Mouse (Mus musculus) liver, adult (tissue): ENCODE measurements around the gene Kif21b.

ENCODE experiments used
- GATA4 ChIP-seq: IDR thresholded peaks from 2 replicates; pipeline ENCODE4 v1.6.1; 2014; ENCODE audit warnings: mild to moderate bottlenecking, low read length; ENCODE audit not compliant: insufficient replicate concordance

The Kif21b gene

DNA sequence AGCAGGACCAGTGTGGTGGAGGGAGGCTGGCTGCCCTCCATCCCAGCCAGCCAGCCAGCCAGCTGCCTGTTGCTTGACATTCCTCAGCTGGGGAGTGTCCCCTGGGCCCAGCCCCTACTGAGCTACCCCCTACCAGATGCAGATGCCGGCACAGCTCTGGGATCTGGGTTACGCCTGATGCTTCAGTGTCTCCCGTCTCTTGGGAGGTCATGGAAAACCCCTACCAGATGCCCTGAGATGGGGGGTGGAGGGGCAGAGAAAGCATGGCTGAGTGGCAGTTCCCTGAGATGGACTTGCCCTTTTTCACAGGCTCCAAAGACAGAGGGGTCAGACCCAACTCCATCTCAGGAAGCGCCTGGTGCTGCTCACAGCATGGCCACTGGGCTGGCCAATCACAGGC, 5.4 kb downstream of the Kif21b start:
- no peak for TF ChIP-seq GATA4

DNA sequence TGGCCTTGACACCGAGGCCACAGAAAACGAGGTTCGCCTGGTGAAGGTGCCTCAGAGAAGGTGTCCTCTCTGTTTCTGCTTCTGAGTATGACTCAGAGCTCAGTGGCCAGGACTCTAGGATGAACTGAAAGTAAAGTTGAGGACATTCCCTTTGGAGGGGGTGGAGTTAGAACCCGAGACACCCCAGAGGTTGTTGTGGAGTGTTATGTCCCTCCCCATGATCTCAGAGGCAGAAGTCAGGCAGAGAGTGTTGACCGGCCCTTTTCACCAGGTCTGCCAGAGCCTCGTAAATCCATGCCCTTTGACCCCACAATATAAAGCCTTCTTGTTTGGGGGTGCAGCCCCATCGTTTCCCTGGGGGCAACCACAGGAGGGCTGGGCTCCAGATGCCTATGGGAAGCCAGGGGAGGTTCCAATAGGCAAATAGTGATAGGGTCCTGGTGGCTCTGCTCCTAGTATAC, 5.9 kb downstream of the Kif21b start:
- TF ChIP-seq GATA4: no peak

DNA sequence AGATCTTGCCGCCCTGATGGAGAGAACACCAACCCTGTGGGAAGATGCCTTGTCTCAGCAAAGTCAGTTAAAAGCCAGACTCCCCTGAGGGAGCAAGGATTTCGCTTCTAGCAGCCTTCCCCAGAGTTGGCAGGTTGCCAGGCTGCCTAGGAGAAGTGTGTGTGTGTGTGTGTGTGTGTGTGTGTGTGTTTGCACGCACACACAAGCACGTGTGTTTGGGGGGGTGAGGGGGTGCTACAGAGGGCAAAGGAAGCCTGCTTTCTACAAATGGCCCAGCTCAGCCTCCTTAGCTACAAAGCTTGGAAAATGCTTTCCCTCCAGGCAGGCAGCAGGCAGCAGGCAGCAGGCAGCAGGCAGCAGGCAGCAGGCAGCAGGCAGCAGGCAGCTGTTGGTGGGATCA, 6.4 kb downstream of the Kif21b start:
- no peak for TF ChIP-seq GATA4

DNA sequence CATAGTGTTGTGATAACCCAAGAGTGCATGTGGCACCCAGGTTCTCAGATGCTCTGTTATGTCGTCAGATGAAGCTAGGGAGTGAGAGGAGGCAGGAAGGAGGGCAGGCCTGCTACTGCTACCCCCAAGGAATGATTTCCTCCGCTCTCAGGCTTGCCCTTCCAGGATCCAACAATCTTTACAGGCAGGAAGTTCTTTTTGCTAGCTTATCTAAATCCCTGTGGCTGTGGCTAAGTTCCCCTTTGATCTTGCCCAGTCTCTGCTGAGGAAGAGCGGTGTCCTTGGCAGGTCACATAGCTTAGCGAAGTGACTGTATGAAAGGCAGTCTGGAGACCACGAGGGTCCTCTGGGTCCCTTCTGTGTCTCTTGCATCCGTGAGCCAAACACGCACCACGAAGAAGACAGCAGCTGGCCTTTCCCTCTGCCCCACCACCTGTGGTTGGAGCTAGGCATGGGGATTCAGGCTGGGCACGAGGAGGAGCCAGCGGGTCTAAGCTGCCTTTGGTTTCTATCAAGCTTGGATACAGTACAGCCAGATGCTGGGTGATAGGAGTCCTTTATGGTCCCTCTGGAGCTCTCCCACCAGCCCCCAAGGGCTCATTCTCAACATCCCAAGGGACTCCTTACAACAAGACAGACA, 7.1 kb downstream of the Kif21b start:
- TF ChIP-seq GATA4: peak; percentile 56; the same call in 1 of the 2 replicates

DNA sequence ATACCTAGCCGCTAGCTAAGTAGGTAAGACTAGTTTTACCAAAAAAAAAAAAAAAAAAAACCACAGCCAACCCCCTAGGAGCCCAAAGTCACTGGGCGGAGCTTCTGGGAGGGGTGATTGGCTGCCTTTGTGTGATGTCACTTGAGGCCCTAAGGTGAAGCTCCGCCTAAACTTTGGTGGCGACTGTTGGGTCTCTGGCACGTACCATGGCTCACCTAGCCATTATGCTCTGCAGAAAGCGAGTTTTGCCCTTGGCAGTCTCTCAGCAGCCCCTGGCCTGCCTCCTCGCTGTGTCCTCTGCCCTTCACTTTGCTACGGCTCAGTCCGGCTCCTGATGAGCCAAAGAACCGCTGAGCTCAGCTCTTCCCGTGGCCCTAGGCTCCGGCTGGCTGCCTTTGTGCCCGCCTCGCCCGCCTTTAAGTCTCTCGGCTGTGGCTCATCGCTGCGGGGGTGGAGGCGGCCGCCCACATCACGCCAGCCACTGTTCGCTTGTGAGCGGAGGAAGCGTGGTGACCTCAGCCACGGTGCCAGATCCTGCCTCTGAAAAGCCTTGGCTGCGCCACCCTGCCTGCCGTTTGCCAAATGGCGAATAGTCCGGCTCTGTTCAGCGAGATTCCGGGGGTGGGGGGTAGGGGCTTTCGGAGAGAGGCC, 8.9 kb downstream of the Kif21b start:
- TF ChIP-seq GATA4: no peak

DNA sequence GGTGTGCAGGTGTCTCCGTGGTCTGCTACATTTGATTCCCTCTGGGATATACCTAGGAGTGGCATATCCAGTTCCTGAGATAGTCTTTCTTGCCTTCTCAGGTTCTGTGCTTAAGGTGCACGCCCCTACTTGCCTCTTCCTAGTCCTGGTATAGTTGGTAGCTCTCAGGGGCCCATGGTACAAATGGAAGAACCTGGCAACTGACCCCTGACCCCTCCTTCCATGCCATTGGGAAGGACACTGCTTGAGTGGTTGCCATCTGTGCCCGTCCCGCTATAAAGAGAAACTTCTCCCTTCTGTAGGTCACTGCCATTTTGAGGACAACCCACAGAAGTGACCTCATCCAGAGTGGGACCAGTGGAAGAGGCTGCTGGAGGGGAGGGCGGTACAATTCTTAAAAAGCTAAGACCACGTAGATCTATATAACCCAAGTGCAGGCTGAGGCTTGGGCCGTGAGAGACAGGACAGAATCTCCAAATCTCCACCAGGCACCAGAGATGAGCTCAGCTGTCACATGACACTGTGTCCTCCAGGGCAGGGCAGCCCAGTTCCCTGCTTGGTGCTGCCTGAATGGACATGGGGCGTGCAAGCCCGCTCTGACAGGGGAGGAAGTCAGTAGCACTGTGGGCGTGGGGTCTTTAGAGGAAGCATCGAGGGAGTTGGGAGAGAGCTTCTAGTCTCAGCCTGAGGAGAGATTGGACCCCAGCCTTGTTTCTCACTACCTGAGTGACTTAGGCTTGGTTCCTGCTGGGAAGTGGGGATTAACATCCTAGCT, 10.2 kb downstream of the Kif21b start:
- TF ChIP-seq GATA4: no peak

DNA sequence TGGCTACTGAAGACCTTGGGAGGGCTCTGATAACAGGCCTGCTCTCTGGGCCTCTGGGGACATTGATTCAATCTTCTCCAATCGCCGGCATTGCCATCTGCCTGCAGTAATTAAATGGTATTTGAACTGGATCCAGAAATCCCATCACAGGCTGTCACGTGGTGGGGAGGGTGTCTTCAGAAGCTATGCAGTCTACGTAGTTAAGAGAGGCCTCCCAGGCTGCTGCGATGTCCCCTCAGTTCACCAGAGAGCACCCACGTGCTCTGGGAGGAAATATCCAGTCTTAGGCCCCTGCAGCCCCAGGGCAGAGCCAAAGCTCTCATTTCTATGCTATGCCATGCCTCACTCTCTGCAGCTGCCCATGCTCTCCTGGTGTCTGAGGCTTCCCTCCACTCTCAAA, 11.1 kb downstream of the Kif21b start:
- TF ChIP-seq GATA4: no peak

DNA sequence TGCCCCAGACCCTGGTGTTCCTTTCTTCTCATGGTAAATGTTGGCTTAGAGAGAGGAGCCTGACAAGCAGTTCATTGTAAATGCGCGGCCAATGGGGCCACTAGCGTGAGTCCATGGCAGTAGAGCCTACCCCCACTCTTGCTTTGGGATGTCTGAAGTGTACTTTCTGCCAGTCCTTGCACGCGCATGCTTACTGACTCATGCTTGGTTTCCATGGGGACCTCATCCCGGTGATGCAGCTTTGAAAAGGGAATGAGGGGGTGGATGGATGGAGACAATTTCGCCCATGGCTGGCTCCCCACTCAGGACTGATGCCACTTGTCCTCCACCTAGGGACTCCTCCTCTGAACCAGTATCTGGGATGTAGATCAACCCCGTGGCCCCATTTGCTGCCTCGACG, 12.3 kb downstream of the Kif21b start:
- no peak for TF ChIP-seq GATA4

DNA sequence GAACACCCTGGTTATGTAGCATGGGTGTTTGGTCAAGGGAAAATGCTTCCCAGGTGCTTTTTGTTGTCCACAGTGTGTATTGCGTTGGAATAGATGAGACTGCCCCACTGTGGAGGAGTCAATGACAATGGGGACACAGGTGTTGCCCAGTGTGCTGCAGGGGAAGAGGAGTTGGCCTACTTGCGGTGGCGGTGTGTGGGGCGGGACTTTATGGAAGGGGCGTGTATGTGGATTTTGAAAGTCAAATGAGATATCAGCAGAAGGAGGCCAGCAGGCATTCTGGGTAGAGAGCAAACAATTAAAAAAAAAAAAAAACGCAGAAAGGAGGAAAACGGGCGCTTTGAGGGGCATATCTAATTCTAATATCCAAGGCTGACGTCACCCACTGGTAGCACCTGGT, 18.5 kb downstream of the Kif21b start:
- no peak for TF ChIP-seq GATA4

DNA sequence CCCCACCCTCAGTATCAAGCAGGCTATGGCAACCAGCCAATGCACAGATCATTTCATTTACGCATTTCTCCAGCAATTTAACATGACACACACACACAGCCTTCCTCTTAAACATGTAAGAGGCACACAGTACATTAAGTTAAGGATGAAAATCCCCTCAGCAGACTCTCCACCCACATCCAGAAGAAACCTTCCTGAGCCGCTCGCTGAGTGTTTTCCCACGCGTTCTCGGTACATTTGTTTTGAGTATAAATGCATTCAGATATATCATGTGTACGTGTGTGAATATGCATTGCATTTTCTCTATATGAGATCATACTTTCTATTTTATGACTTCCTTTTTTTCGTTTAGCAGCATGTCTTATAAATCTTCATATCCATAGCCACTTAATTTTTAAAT, 20.2 kb downstream of the Kif21b start:
- no peak for TF ChIP-seq GATA4

DNA sequence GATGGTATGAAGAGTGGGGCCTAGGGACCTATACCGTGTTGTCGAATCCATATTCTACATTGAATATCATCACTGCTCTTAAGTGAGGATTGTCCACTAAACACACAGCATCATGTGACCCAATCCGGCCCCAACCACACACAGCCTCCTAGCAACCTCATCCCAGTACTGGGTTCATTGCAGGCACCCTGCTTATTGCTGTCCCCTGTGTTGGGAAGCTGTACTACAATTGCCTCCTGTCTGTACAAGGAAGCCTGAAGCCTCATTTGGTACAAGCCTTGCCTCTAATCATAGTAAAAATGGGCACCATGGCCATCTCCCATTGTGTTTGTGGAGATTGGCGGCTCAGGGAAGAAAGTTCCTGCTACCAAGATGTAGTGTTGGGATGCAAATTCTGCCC, 25.1 kb downstream of the Kif21b start:
- no peak for TF ChIP-seq GATA4

DNA sequence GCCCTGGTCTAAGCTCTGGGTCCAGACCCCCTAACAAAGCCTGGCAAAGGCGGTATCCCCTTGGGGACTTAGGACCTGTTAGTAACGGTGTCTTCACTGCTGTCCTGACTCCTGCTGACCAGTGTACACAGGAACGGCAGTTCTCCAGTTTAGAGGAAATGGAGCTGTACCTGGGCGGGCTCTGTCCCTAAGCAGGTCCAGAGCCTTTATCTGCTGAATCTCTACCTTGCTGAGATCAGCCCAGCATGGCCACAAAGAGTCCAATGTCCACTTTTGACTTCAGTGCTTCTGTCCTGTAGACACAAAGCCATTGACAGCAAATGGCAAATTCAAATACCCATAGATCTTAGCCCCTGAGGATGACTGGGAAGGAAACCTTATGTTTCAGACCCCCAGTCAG, 25.8 kb downstream of the Kif21b start:
- TF ChIP-seq GATA4: no peak

DNA sequence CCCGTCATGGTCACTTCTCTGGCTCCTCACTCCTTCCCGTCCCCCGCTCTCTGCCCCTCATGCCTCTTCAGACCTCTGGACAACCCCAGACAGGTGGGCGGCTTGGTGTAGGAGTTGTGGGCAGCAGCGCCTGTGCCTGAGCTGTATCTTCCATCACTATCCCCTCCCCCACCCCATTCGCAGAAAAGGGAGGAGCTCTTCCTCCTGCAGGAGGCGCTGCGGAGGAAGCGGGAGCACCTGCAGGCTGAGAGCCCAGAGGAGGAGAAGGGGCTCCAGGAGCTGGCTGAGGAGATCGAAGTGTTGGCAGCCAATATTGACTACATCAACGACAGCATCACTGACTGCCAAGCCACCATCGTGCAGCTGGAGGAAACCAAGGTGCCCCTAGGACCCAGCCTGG, 28.6 kb downstream of the Kif21b start:
- no peak for TF ChIP-seq GATA4

DNA sequence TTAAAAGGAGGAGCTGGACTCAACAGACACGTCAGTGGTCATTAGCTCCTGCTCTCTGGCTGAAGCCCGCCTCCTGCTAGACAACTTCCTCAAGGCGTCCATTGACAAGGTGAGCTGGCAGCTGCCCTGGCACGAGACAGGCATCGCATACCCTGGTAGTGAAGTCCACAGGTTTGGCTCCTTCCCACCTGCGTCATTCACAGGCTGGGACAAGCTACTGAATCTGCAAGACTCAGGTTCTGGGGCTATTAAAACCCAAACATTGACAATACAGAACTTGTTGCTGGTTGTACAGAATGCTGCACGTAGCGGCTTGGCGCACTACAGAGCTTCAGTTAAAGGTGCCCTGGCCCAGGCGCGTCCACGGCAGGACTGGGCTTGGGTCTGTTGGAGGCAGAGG, 29.1 kb downstream of the Kif21b start:
- no peak for TF ChIP-seq GATA4

DNA sequence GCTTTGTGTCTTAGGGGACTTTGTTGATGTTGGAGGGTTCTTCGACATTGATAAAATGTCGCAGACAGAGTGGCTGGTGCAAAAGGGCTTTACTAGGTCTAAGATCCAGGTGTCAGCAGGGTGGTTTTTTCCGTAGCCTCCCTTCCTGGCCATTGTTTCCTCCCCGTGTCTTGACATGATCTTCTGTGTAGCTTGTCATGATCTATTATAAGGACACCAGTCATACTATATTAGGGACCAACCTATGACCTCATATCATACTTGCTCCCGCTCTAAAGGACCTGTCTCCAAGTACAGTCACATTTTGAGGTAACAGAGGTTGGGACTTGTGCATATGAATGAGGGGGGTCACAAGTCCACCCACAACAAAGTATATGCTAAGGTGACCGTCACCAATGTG, 29.7 kb downstream of the Kif21b start:
- no peak for TF ChIP-seq GATA4

DNA sequence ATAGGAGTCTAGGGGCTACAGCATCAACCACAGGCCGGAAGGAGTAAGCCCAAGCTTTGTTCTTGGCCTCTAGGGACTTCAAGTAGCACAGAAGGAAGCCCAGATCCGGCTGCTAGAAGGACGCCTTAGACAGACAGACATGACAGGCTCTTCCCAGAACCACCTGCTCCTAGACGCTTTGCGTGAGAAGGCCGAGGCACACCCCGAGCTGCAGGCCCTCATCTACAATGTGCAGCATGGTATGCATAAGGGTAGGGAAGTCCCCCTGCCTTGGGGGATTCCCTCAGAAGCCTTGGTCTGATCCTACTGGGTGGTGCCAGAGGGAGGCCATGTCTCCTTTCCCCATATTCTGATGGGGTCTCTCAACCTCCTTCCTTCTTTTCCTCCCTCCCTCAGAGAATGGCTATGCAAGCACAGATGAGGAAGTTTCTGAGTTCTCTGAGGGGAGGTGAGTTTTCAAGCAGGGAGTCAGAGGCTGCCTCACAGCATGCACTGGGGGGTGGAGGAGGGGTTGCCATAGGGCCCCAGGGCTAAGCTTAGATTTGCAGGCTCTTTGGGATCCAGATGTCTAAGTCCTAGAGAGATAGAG, 30.2 kb downstream of the Kif21b start:
- TF ChIP-seq GATA4: no peak
